Mouse (Mus musculus): Measurements from ENCODE around the gene Zfp280c. TPM values are rescaled to one million over a fixed set of nuclear protein-coding genes. Genes with fewer than 3 reads are reported as not detected.

Gene Zfp280c
- total and polyA plus RNA-seq, 3 experiments: 1.7 to 114 (median 33.3) TPM

GRCm38 (mm10) chrX:48596906-48597305, 2.6 kb upstream of the Zfp280c start:
- Histone ChIP-seq H3K4me1 (ENCODE audit: insufficient read depth, low read depth, low read length) (peaks cover 4% of the 10 kb centered on the region), H3K4me3 (ENCODE audit: low read depth, low read length) (no peak overlapping the region), H3K9me3 (replicated peaks) (no peaks in the 10 kb centered on the region), H3K36me3 (replicated peaks) (peaks cover 2% of the 10 kb centered on the region), H3K27me3 (ENCODE audit: insufficient read depth, low read length) (no peaks in the 10 kb centered on the region)
- DNase-seq (ENCODE audit: low spot score) (no peak), ATAC-seq (ENCODE audit: extremely low read depth, insufficient number of reproducible peaks, low FRiP score, poor library complexity, severe bottlenecking) (no peak)
- no peak for TF ChIP-seq POLR2AphosphoS5 (IDR thresholded peaks at IDR 0.05; ENCODE audit: insufficient replicate concordance, low read depth, low read length)
- no peak for TF ChIP-seq GATA2 (IDR thresholded peaks at IDR 0.05; ENCODE audit: borderline replicate concordance, low read depth, low read length)
- no peak for TF ChIP-seq TAL1 (conservative IDR thresholded peaks at IDR 0.05; ENCODE audit: low read depth, low read length)
- TF ChIP-seq GATA1 (IDR thresholded peaks at IDR 0.05; ENCODE audit: borderline replicate concordance, low read length): no peak
- TF ChIP-seq CTCF (IDR thresholded peaks at IDR 0.05; ENCODE audit: low read depth, low read length): no peak

DNA sequence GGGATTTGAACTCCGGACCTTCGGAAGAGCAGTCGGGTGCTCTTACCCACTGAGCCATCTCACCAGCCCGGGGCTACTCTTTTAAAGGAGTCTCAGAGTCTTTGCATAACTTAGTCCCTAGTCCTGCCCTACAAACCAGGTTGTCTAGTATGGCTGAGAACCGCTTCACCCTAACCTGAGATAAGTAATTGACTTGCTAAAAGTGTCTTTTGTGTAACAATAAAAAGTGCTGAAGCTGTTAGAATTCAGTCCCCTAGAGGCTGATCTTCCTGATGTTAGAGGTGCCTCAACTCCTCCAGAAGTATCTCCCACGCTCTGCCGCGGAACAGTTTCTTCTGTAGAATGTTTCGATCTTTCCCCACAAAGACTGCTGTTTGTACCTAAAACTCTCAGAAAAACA, 1.7 kb upstream of the Zfp280c start:
- Histone ChIP-seq H3K9me3 (replicated peaks) (no peaks in the 10 kb centered on the region), H3K4me1 (ENCODE audit: insufficient read depth, low read depth, low read length) (peaks cover 4% of the 10 kb centered on the region), H3K36me3 (replicated peaks) (peaks cover 4% of the 10 kb centered on the region), H3K27me3 (ENCODE audit: insufficient read depth, low read length) (no peaks in the 10 kb centered on the region), H3K4me3 (ENCODE audit: low read depth, low read length) (no peak overlapping the region)
- TF ChIP-seq POLR2AphosphoS5 (IDR thresholded peaks at IDR 0.05; ENCODE audit: insufficient replicate concordance, low read depth, low read length) (no peak), GATA1 (IDR thresholded peaks at IDR 0.05; ENCODE audit: borderline replicate concordance, low read length) (no peak), TAL1 (conservative IDR thresholded peaks at IDR 0.05; ENCODE audit: low read depth, low read length) (no peak), CTCF (IDR thresholded peaks at IDR 0.05; ENCODE audit: low read depth, low read length) (no peak), GATA2 (IDR thresholded peaks at IDR 0.05; ENCODE audit: borderline replicate concordance, low read depth, low read length) (no peak)
- DNase-seq (ENCODE audit: low spot score) (no peak), ATAC-seq (ENCODE audit: extremely low read depth, insufficient number of reproducible peaks, low FRiP score, poor library complexity, severe bottlenecking) (no peak)

DNA sequence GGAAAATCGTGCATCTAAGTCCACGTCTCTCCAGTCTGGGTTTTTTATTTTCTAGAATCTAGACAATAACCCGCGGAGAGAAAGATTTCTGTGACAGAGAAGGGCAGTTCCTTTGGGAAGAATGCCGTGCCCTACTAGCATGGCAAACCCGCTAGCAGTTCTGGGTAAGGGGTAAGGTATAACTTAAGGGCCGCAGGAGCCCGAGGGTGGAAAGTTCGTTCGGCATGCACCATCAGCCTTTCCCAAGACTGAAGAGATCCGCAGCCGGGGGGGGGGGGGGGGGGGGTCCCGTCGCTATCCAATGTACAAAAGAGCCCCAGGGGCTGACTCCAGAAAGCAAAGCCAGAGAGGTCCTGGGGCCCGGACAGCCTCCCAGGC, 594 bp downstream of the Zfp280c start:
- Histone ChIP-seq H3K36me3 (replicated peaks) (peaks cover 18% of the 10 kb centered on the region), H3K4me1 (ENCODE audit: insufficient read depth, low read depth, low read length) (peaks cover 4% of the 10 kb centered on the region), H3K9me3 (replicated peaks) (no peaks in the 10 kb centered on the region), H3K27me3 (ENCODE audit: insufficient read depth, low read length) (no peaks in the 10 kb centered on the region), H3K4me3 (ENCODE audit: low read depth, low read length) (peak overlapping the region; percentile 79)
- ATAC-seq (ENCODE audit: extremely low read depth, insufficient number of reproducible peaks, low FRiP score, poor library complexity, severe bottlenecking) (no peak), DNase-seq (ENCODE audit: low spot score) (no peak)
- no peak for TF ChIP-seq GATA2 (IDR thresholded peaks at IDR 0.05; ENCODE audit: borderline replicate concordance, low read depth, low read length)
- TF ChIP-seq POLR2AphosphoS5 (IDR thresholded peaks at IDR 0.05; ENCODE audit: insufficient replicate concordance, low read depth, low read length): no peak
- no peak for TF ChIP-seq GATA1 (IDR thresholded peaks at IDR 0.05; ENCODE audit: borderline replicate concordance, low read length)
- TF ChIP-seq TAL1 (conservative IDR thresholded peaks at IDR 0.05; ENCODE audit: low read depth, low read length): no peak
- no peak for TF ChIP-seq CTCF (IDR thresholded peaks at IDR 0.05; ENCODE audit: low read depth, low read length)

DNA sequence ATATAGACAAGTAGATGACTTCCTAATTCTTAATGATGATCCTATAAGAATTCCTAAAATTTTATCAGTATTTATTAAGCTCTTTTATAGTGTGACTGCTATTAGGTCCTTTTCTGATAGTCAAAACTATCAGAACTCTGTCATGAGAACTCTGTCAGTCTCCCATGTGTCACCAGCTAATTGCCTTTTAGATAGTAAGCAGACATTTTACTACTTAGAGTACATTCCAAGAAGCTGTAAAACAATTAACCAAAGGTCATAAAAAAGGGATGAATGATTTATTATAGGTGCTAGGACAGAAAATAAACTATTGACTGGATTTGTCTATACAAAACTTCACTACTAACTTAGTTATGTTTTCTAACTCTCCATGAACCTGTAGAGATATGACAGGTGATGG, 11.0 kb downstream of the Zfp280c start:
- no peaks in the 10 kb centered on the region for H3K27me3 ChIP-seq (ENCODE audit: insufficient read depth, low read length)
- ATAC-seq (ENCODE audit: extremely low read depth, insufficient number of reproducible peaks, low FRiP score, poor library complexity, severe bottlenecking) (no peak), DNase-seq (ENCODE audit: low spot score) (no peak)
- H3K4me1 ChIP-seq (ENCODE audit: insufficient read depth, low read depth, low read length): no peaks in the 10 kb centered on the region; the same call in 1 of the 2 replicates
- H3K4me3 ChIP-seq (ENCODE audit: low read depth, low read length): no peak overlapping the region
- TF ChIP-seq GATA1 (IDR thresholded peaks at IDR 0.05; ENCODE audit: borderline replicate concordance, low read length) (no peak), CTCF (IDR thresholded peaks at IDR 0.05; ENCODE audit: low read depth, low read length) (no peak), POLR2AphosphoS5 (IDR thresholded peaks at IDR 0.05; ENCODE audit: insufficient replicate concordance, low read depth, low read length) (no peak), TAL1 (conservative IDR thresholded peaks at IDR 0.05; ENCODE audit: low read depth, low read length) (no peak), GATA2 (IDR thresholded peaks at IDR 0.05; ENCODE audit: borderline replicate concordance, low read depth, low read length) (no peak)
- peaks cover 35% of the 10 kb centered on the region for H3K36me3 ChIP-seq (replicated peaks)
- no peaks in the 10 kb centered on the region for H3K9me3 ChIP-seq (replicated peaks)

- TF ChIP-seq GATA2 (IDR thresholded peaks at IDR 0.05; ENCODE audit: borderline replicate concordance, low read depth, low read length) (no peak), POLR2AphosphoS5 (IDR thresholded peaks at IDR 0.05; ENCODE audit: insufficient replicate concordance, low read depth, low read length) (no peak), CTCF (IDR thresholded peaks at IDR 0.05; ENCODE audit: low read depth, low read length) (peak; percentile 51; the same call in 1 of the 2 replicates)
These were observed 62.1 kb downstream of the Zfp280c start for GRCm38 (mm10) chrX:48532175-48532574.

GRCm38 (mm10) chrX:48526435-48526834, 67.9 kb downstream of the Zfp280c start:
- Histone ChIP-seq H3K36me3 (replicated peaks) (no peaks in the 10 kb centered on the region), H3K27me3 (ENCODE audit: insufficient read depth, low read length) (peaks cover 16% of the 10 kb centered on the region), H3K9me3 (replicated peaks) (no peaks in the 10 kb centered on the region), H3K4me3 (ENCODE audit: low read depth, low read length) (no peak overlapping the region), H3K4me1 (ENCODE audit: insufficient read depth, low read depth, low read length) (no peaks in the 10 kb centered on the region)
- DNase-seq (ENCODE audit: low spot score): no peak
- no peak for ATAC-seq (ENCODE audit: extremely low read depth, insufficient number of reproducible peaks, low FRiP score, poor library complexity, severe bottlenecking)
- TF ChIP-seq CTCF (IDR thresholded peaks at IDR 0.05; ENCODE audit: low read depth, low read length): no peak

More at GRCm38 (mm10) chrX:48532175-48532574, 62.1 kb downstream of the Zfp280c start:
- H3K9me3 ChIP-seq (replicated peaks): peaks cover 3% of the 10 kb centered on the region
- H3K36me3 ChIP-seq (replicated peaks): no peaks in the 10 kb centered on the region
- no peak overlapping the region for H3K4me3 ChIP-seq (ENCODE audit: low read depth, low read length)
- no peaks in the 10 kb centered on the region for H3K4me1 ChIP-seq (ENCODE audit: insufficient read depth, low read depth, low read length)
- H3K27me3 ChIP-seq (ENCODE audit: insufficient read depth, low read length): no peaks in the 10 kb centered on the region
- ATAC-seq (ENCODE audit: extremely low read depth, insufficient number of reproducible peaks, low FRiP score, poor library complexity, severe bottlenecking): peak; percentile 15; the same call in 1 of the 2 replicates
- peak; percentile 21 for DNase-seq (ENCODE audit: low spot score)

- Histone ChIP-seq H3K36me3 (replicated peaks) (no peaks in the 10 kb centered on the region), H3K4me3 (ENCODE audit: low read depth, low read length) (no peak overlapping the region), H3K9me3 (replicated peaks) (no peaks in the 10 kb centered on the region), H3K4me1 (ENCODE audit: insufficient read depth, low read depth, low read length) (no peaks in the 10 kb centered on the region), H3K27me3 (ENCODE audit: insufficient read depth, low read length) (peaks cover 16% of the 10 kb centered on the region)
- TF ChIP-seq GATA1 (IDR thresholded peaks at IDR 0.05; ENCODE audit: borderline replicate concordance, low read length): no peak
- TF ChIP-seq CTCF (IDR thresholded peaks at IDR 0.05; ENCODE audit: low read depth, low read length): no peak
- no peak for TF ChIP-seq GATA2 (IDR thresholded peaks at IDR 0.05; ENCODE audit: borderline replicate concordance, low read depth, low read length)
- TF ChIP-seq POLR2AphosphoS5 (IDR thresholded peaks at IDR 0.05; ENCODE audit: insufficient replicate concordance, low read depth, low read length): no peak
- no peak for TF ChIP-seq TAL1 (conservative IDR thresholded peaks at IDR 0.05; ENCODE audit: low read depth, low read length)
- ATAC-seq (ENCODE audit: extremely low read depth, insufficient number of reproducible peaks, low FRiP score, poor library complexity, severe bottlenecking) (no peak), DNase-seq (ENCODE audit: low spot score) (no peak)
These were observed 68.4 kb downstream of the Zfp280c start for GRCm38 (mm10) chrX:48525866-48526265.

Data from G1E (cell line).